In the genomic region with DNA sequence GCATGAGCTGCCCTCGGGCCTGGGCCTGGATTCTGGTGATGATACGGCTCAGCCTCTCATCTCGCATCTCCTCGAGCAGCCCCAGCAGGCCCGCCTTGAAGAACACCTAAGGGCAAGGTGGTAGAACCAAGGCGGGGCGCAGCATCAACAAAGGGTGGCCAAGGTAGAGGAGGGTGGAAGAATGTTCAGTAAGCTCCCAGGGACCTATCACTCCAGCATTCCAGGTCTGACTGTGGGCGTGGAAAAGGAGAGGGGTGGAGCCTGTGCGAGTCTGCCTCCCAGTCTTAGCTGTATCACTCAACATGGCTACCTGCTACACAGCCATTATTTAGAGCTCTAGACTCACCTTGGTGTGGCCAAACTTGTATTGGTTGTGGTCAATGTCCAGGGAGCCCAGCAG, we compare ENCODE assay signal across 41 mouse cellular contexts. TPM values are rescaled to one million over a fixed set of nuclear protein-coding genes. Genes with fewer than 3 reads are reported as not detected.
A peak's percentile ranks its signal among the peaks of the same experiment; 100 is the strongest.
DNase-seq lines count a peak whose midpoint lies in the region; ATAC-seq and TF ChIP-seq lines count a peak whose summit lies in the region.
"Had no signal": no experiment of that assay in that cellular context is flagged by ENCODE, and none has a peak within 500 bp of the region (broad histone marks: within the 10 kb centered on the region; RNA-seq: fewer than 3 reads in every experiment).

No protein-coding gene starts in this region.

- H3K4me3 ChIP-seq in heart, embryonic 13.5 days: peak overlapping the region; percentile 61
- peak overlapping the region; percentile 22 to 56; a peak in 2 of 4 replicates for H3K4me3 ChIP-seq in ES-E14 (ENCODE audit: insufficient read depth in 1 of 2, low read depth in 1 of 2, low read length in 2 of 2, poor library complexity in 1 of 2, severe bottlenecking in 1 of 2)
- H3K4me3 ChIP-seq: forebrain, embryonic 13.5 days; hindbrain, embryonic 12.5 days; intestine, embryonic 15.5 days; layer of hippocampus, adult 2 months; left cerebral cortex, adult 2 months; limb, embryonic 12.5 days; liver, embryonic 15.5 days had no signal

- H3K4me2 ChIP-seq in heart, embryonic 13.5 days: peak overlapping the region; percentile 70
- H3K4me2 ChIP-seq: forebrain, embryonic 13.5 days; hindbrain, embryonic 12.5 days; intestine, embryonic 15.5 days; limb, embryonic 12.5 days; liver, embryonic 15.5 days; lung, embryonic 14.5 days; midbrain, embryonic 11.5 days had no signal

- in situ Hi-C loops in ES-E14 (cut with MboI; ENCODE audit: low sequenced_read_pairs in 2 of 2, unreplicated experiment in 2 of 2): no loop called here

- 0 out of 2 replicates have a peak, but pooled peaks have one; percentile 0 for ATAC-seq in heart, embryonic 13.5 days (ENCODE audit: extremely low read depth, insufficient number of reproducible peaks, low FRiP score, low TSS enrichment)
- ATAC-seq: activated CD4-positive, CD25-positive, alpha-beta regulatory T cell, adult 4 months; forebrain, embryonic 13.5 days; hindbrain, postnatal 0 days; intestine, embryonic 15.5 days; midbrain, embryonic 16.5 days had no signal

- peak overlapping the region; percentile 56; the same call in 1 of the 2 replicates for H3K27ac ChIP-seq in heart, embryonic 13.5 days (replicated peaks)
- H3K27ac ChIP-seq in ES-E14 (ENCODE audit: insufficient read depth, low read depth, low read length, poor library complexity, severe bottlenecking): no peak overlapping the region
- H3K27ac ChIP-seq: forebrain, embryonic 13.5 days; hindbrain, embryonic 12.5 days; hindbrain, postnatal 0 days; intestine, embryonic 15.5 days; layer of hippocampus, adult 2 months; left cerebral cortex, adult 2 months; limb, embryonic 12.5 days; liver, embryonic 15.5 days had no signal

- H3K36me3 ChIP-seq in heart, embryonic 13.5 days: peaks cover 96% of the 10 kb centered on the region
- no peaks in the 10 kb centered on the region for H3K36me3 ChIP-seq in ES-E14 (ENCODE audit: control insufficient read depth, insufficient read depth, low read length, poor library complexity, severe bottlenecking)
- H3K36me3 ChIP-seq: hindbrain, embryonic 12.5 days; intestine, embryonic 15.5 days; limb, embryonic 12.5 days; liver, embryonic 15.5 days had no signal

- no peaks in the 10 kb centered on the region for H3K9me3 ChIP-seq in heart, embryonic 13.5 days
- H3K9me3 ChIP-seq in ES-E14 (ENCODE audit: control insufficient read depth, insufficient read depth, low read depth, low read length): no peaks in the 10 kb centered on the region
- H3K9me3 ChIP-seq: forebrain, embryonic 13.5 days; hindbrain, embryonic 12.5 days; intestine, embryonic 15.5 days; limb, embryonic 12.5 days; liver, embryonic 15.5 days had no signal

- H3K4me1 ChIP-seq in heart, embryonic 13.5 days: peaks cover 54% of the 10 kb centered on the region
- peaks cover 0 to 3% of the 10 kb centered on the region in 2 experiments; a peak in 1 of 4 replicates for H3K4me1 ChIP-seq in ES-E14 (ENCODE audit: control insufficient read depth in 2 of 2, insufficient read depth in 2 of 2, low read length in 2 of 2, poor library complexity in 1 of 2)
- H3K4me1 ChIP-seq: forebrain, embryonic 13.5 days; hindbrain, embryonic 12.5 days; intestine, embryonic 15.5 days; limb, embryonic 12.5 days; liver, embryonic 15.5 days had no signal

- WGBS in heart, embryonic 13.5 days: 62% methylated on average over 9 of the region's 9 CpGs

- H3K27me3 ChIP-seq in heart, embryonic 13.5 days (replicated peaks): 0 out of 2 replicates have a peak, but pooled peaks cover 1% of the 10 kb centered on the region
- H3K27me3 ChIP-seq: forebrain, embryonic 13.5 days; hindbrain, embryonic 12.5 days; intestine, embryonic 15.5 days; liver, embryonic 15.5 days had no signal

- peak overlapping the region; percentile 89 for H3K9ac ChIP-seq in heart, embryonic 13.5 days
- peak overlapping the region; percentile 22; the same call in 1 of the 2 replicates for H3K9ac ChIP-seq in ES-E14 (ENCODE audit: insufficient read depth, low read depth, low read length, poor library complexity, severe bottlenecking)
- H3K9ac ChIP-seq: forebrain, embryonic 13.5 days; hindbrain, embryonic 12.5 days; intestine, embryonic 15.5 days; limb, embryonic 12.5 days; liver, embryonic 15.5 days; lung, embryonic 14.5 days had no signal

- DNase-seq in adrenal gland, postnatal 14 days: peak; percentile 1
- DNase-seq in adrenal gland, adult 2 months: no peak
- DNase-seq in heart, adult 11 months: no peak
- DNase-seq in ES-E14 (ENCODE audit: low read depth, low spot score): peak; percentile 72
- peak; percentile 54 for DNase-seq in heart, postnatal 4 days
- no peak for DNase-seq in urinary bladder, postnatal 36 days (ENCODE audit: low spot score in 2 of 2)
- DNase-seq: adrenal gland, adult 8-10 months; cerebellum, adult 8-10 months; cerebellum, postnatal 36 days; gastrocnemius, postnatal 10 days; kidney, adult 2 months; kidney, postnatal 36 days; lung, embryonic 14.5 days; lung, postnatal 36 days; right cerebral cortex, postnatal 4 days; thymus, adult 2 months; thymus, postnatal 36 days had no signal

TF ChIP-seq in ES-E14, 5 proteins besides CTCF, POLR2A, EP300 and RAD21:
- TF ChIP-seq ZC3H11A (IDR thresholded peaks at IDR 0.05; ENCODE audit: borderline replicate concordance, low read depth, low read length): no peak
- TF ChIP-seq ZNF384 (IDR thresholded peaks at IDR 0.05; ENCODE audit: low read depth, low read length): no peak

RNA-seq across cellular contexts. Expression of a gene that starts 10.2 kb away (rescaled TPM):
- 0.22 TPM in 1 of 2 replicates, not detected in the other for total RNA-seq in adrenal gland, postnatal 14 days (2021)
- not detected for total RNA-seq in adrenal gland, adult 2 months (2021)
- not detected in 2 replicates for polyA plus RNA-seq in adrenal gland, adult 2 months (2012; rRNA removed)
- 1,796 and 1,858 TPM in 2 replicates for polyA plus RNA-seq in heart, embryonic 13.5 days (2015; fragmentation: Nextera tagmentation; extraction: Ambion mirVana)
- total RNA-seq in ES-E14 (2012; rRNA removed): 7.1 and 8.8 TPM in 2 replicates
- over 10,000 TPM; 15,879 to 17,172 TPM for total RNA-seq in heart, postnatal 4 days (2021)
- total RNA-seq: adrenal gland, adult 8-10 months; granulocyte monocyte progenitor cell, adult 5-6 weeks; liver, adult 2 months; megakaryocyte, adult 5-6 weeks; neutrophil, adult 5-6 weeks had no signal
- polyA plus RNA-seq: activated CD4-positive, CD25-positive, alpha-beta regulatory T cell, adult 4 months had no signal

RNA-seq across cellular contexts. Expression of a gene that starts 20.2 kb away (rescaled TPM):
- not detected in 2 replicates for total RNA-seq in adrenal gland, postnatal 14 days (2021)
- total RNA-seq in adrenal gland, adult 2 months (2021): not detected
- not detected in 2 replicates for polyA plus RNA-seq in adrenal gland, adult 2 months (2012; rRNA removed)
- polyA plus RNA-seq in heart, embryonic 13.5 days (2015; fragmentation: Nextera tagmentation; extraction: Ambion mirVana): not detected in 2 replicates
- not detected in 2 replicates for total RNA-seq in ES-E14 (2012; rRNA removed)
- total RNA-seq in heart, postnatal 4 days (2021): not detected
- total RNA-seq: adrenal gland, adult 8-10 months; CH12.LX; gastrocnemius, postnatal 10 days; granulocyte monocyte progenitor cell, adult 5-6 weeks; hindbrain, postnatal 0 days; layer of hippocampus, adult 2 months; layer of hippocampus, postnatal 14 days; left cerebral cortex, adult 2 months; left cerebral cortex, postnatal 25 days; liver, adult 2 months; megakaryocyte, adult 5-6 weeks; neutrophil, adult 5-6 weeks had no signal
- polyA plus RNA-seq: activated CD4-positive, CD25-positive, alpha-beta regulatory T cell, adult 4 months; C2C12; embryonic facial prominence, embryonic 11.5 days; forebrain, embryonic 13.5 days; hindbrain, embryonic 12.5 days; hindbrain, postnatal 0 days; intestine, embryonic 15.5 days; kidney, adult 2 months; kidney, embryonic 16.5 days; limb, embryonic 12.5 days; liver, adult 2 months; liver, embryonic 15.5 days; lung, embryonic 14.5 days; midbrain, embryonic 11.5 days; midbrain, embryonic 16.5 days; neural tube, embryonic 11.5 days; spleen, adult 2 months; thymus, adult 2 months had no signal

RNA-seq across cellular contexts. Expression of a gene that starts 20.5 kb away (rescaled TPM):
- total RNA-seq in adrenal gland, postnatal 14 days (2021): 1.6 and 1.9 TPM in 2 replicates
- under 1 TPM in 1 of 2 experiments, not detected in 1; 0.78 TPM for total RNA-seq in adrenal gland, adult 2 months (2021)
- polyA plus RNA-seq in adrenal gland, adult 2 months (2012; rRNA removed): 1.9 and 2.9 TPM in 2 replicates
- polyA plus RNA-seq in heart, embryonic 13.5 days (2015; fragmentation: Nextera tagmentation; extraction: Ambion mirVana): 0.49 and 0.98 TPM in 2 replicates
- 0.74 TPM in 1 of 2 replicates, not detected in the other for total RNA-seq in ES-E14 (2012; rRNA removed)
- under 1 TPM in 1 of 2 experiments, not detected in 1; 0.33 TPM for total RNA-seq in heart, postnatal 4 days (2021)
- total RNA-seq: CH12.LX; granulocyte monocyte progenitor cell, adult 5-6 weeks; liver, adult 2 months; megakaryocyte, adult 5-6 weeks; neutrophil, adult 5-6 weeks had no signal
- polyA plus RNA-seq: C2C12; liver, adult 2 months had no signal

RNA-seq across cellular contexts. Expression of a gene that starts 24.0 kb away (rescaled TPM):
- total RNA-seq in adrenal gland, postnatal 14 days (2021): not detected in 2 replicates
- total RNA-seq in adrenal gland, adult 2 months (2021): not detected
- polyA plus RNA-seq in adrenal gland, adult 2 months (2012; rRNA removed): 0.12 and 0.17 TPM in 2 replicates
- not detected in 2 replicates for polyA plus RNA-seq in heart, embryonic 13.5 days (2015; fragmentation: Nextera tagmentation; extraction: Ambion mirVana)
- 0.27 and 0.74 TPM in 2 replicates for total RNA-seq in ES-E14 (2012; rRNA removed)
- not detected for total RNA-seq in heart, postnatal 4 days (2021)
- total RNA-seq: adrenal gland, adult 8-10 months; CH12.LX; gastrocnemius, postnatal 10 days; granulocyte monocyte progenitor cell, adult 5-6 weeks; hindbrain, postnatal 0 days; layer of hippocampus, adult 2 months; layer of hippocampus, postnatal 14 days; left cerebral cortex, adult 2 months; left cerebral cortex, postnatal 25 days; liver, adult 2 months; megakaryocyte, adult 5-6 weeks; neutrophil, adult 5-6 weeks had no signal
- polyA plus RNA-seq: activated CD4-positive, CD25-positive, alpha-beta regulatory T cell, adult 4 months; C2C12; embryonic facial prominence, embryonic 11.5 days; hindbrain, embryonic 12.5 days; intestine, embryonic 15.5 days; kidney, adult 2 months; kidney, embryonic 16.5 days; limb, embryonic 12.5 days; liver, adult 2 months; liver, embryonic 15.5 days; lung, embryonic 14.5 days; midbrain, embryonic 11.5 days; neural tube, embryonic 11.5 days; spleen, adult 2 months had no signal

RNA-seq across cellular contexts. Expression of a gene that starts 30.6 kb away (rescaled TPM):
- total RNA-seq in adrenal gland, postnatal 14 days (2021): 3.1 and 6.2 TPM in 2 replicates
- total RNA-seq in adrenal gland, adult 2 months (2021): 1 to 10 TPM; 1.9 to 4.9 TPM
- polyA plus RNA-seq in adrenal gland, adult 2 months (2012; rRNA removed): 7.7 and 11.4 TPM in 2 replicates
- polyA plus RNA-seq in heart, embryonic 13.5 days (2015; fragmentation: Nextera tagmentation; extraction: Ambion mirVana): 13.3 and 13.9 TPM in 2 replicates
- total RNA-seq in ES-E14 (2012; rRNA removed): 10.8 and 28.3 TPM in 2 replicates
- total RNA-seq in heart, postnatal 4 days (2021): 10 to 100 TPM; 10.5 to 10.9 TPM
- total RNA-seq: CH12.LX; granulocyte monocyte progenitor cell, adult 5-6 weeks; megakaryocyte, adult 5-6 weeks; neutrophil, adult 5-6 weeks had no signal
- polyA plus RNA-seq: activated CD4-positive, CD25-positive, alpha-beta regulatory T cell, adult 4 months had no signal

Comparison
In these comparisons a context has a peak if more than half of its experiments do, and no peak if none do; other contexts are left out.
1. DNase-seq: peak in adrenal gland, postnatal 14 days (single experiment), ES-E14 (single experiment) and heart, postnatal 4 days (single experiment); none in adrenal gland, adult 2 months (single experiment), heart, adult 11 months (single experiment) and urinary bladder, postnatal 36 days (0 of 2).
2. RNA of a gene that starts 10.2 kb away (total RNA-seq): 15,879 to 17,172 TPM in heart, postnatal 4 days; 7.1 to 8.8 TPM in ES-E14, 0.22 TPM in adrenal gland, postnatal 14 days and not detected in adrenal gland, adult 2 months; every median in the first group is over 1,000 times any median in the second.